Mouse (Mus musculus): ENCODE measurements around the gene Rock2.

Gene Rock2

DNA sequence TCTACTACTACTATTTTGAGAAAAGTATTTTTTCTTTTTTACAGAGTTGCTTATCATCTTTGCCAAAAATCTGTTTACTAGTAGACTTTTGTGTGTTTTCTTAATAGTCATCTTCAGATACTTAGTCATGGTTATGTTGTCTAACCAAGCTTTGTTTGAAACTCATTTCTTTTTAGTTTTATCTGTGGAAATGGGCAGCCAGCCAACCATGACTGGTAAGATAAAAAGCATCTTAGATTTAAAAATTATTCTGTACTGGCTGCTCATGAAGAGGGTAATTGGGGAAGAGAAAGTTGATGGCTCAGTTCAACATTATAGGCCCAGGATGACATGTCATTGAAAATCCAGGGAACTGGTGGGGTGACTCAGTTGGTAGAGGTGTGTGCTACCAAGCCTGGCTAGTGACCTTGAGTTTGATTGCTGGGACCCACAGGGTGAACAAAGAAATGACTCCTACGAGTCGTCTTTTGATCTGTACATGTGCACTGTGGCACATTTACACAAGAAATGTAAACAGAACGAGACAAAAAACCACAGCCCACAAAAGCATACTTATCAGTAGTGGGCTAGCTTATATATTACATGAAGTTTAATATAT, 6.0 kb downstream of the Rock2 start:
- DNase-seq (ENCODE audit: low read depth, low spot score): no peak

DNA sequence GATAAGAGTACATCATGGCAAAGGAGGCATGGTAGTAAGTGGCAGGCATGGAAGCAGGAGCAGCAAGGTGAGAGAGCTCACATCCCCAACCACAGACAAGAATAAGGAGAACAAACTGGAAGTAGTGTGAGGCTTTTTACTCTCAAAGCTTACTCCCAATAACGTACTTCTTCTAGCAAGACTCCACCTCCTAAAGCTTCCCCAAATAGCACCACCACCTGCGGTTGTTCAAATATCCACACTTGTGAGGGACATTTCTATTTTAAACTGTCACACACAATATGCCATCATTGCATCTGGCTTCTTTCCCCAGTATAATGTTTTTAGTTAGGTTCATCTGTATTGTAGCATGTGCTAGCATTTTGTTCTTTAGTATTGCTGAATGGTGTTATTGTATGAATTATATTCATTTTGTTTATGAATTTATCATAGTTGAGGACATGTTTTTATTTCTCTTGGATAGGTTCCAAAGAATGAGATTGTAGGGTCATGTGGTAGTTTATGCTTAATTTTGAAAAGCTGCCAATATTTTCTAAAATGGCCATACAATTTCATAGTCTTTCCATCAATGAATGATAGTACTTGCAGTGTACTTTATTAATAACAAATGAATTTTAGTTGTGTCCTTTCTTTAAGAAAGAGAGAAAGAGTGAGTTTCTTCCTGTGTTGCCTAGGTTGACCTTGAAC, 9.4 kb downstream of the Rock2 start:
- DNase-seq (ENCODE audit: low read depth, low spot score): no peak

DNA sequence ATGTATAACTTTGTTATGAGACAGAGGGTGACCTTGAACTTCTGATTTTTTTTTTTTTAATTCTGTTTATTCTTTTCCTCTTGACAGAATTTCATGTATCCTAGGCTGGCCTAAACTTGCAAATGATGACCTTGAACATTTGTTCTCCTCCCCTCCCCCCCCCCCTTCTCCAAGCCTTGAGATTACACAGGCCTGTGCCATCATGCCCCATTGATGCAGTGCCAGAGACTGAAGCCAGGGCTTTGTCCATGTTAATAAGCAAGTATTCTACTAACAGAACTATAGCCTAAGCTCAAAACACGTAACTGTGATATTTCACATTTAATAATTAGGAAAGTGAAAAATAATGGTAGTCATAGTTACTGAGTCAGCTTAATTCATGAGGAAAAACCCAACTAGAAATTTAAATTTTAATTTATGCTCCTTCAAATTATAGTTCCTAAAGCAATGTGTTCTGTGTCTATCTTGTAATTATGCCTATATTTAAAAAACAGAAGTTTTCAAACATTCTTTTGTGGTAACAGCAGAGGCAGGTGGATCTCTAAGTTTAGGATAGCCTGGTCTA, 12.7 kb downstream of the Rock2 start:
- DNase-seq (ENCODE audit: low read depth, low spot score): no peak

DNA sequence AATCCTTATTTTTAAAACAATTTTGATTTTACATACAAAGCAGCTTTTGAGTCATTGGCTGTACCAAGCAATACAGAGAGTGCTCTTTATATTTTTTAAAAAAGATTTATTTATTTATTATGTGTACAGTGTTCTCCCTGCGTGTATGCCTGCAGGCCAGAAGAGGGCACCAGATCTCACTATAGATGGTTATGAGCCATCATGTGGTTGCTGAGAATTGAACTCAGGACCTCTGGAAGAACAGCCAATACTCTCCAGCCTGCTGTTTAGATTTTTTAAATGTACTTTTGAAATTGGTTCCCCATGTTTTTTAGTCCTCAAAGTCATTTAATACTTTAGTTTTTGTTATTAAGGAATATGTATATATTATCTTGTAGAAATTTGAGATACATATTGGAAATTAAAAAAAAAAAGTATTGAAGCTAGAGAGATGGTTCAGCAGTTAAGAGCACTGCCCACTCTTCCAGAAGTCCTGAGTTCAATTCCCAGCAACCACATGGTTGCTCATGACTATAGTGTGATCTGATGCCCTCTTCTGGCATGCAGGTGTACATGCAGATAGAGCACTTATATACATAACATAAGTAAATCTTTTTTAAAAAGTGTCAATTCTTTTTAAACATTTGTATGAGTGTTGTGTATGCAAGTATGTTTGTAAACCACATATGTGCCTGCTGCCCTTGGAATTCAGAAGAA, 13.4 kb downstream of the Rock2 start:
- no peak for DNase-seq (ENCODE audit: low read depth, low spot score)

DNA sequence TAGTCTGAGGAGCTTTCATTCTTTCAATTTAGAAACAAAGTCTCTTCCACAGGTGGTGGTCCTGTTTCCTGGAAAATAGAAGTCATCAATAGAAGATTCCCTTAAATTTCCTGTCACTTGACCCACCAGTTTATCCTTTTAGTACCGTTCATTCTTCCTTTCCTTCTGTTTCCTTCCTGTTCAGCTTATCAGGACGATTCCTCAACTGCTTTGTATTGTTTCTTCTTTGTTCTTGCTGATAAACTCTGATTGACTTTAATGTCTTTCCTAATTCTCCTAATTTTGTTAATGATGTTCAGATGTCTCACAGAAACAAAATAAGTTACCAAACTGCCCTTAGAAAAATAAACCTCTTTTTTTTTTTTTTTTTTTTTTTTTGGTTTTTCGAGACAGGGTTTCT, 16.8 kb downstream of the Rock2 start:
- no peak for DNase-seq (ENCODE audit: low read depth, low spot score)

- no peak for DNase-seq (ENCODE audit: low read depth, low spot score)
Measured at GRCm38 (mm10) chr12:16912600-16912999, 17.9 kb downstream of the Rock2 start.

GRCm38 (mm10) chr12:16920186-16920860, 25.6 kb downstream of the Rock2 start:
- no peak for DNase-seq (ENCODE audit: low read depth, low spot score)

- DNase-seq (ENCODE audit: low read depth, low spot score): peak; percentile 70
Measured at GRCm38 (mm10) chr12:16927889-16928288, 33.2 kb downstream of the Rock2 start.

- DNase-seq (ENCODE audit: low read depth, low spot score): no peak
Measured at GRCm38 (mm10) chr12:16934423-16934822, 39.7 kb downstream of the Rock2 start.

DNA sequence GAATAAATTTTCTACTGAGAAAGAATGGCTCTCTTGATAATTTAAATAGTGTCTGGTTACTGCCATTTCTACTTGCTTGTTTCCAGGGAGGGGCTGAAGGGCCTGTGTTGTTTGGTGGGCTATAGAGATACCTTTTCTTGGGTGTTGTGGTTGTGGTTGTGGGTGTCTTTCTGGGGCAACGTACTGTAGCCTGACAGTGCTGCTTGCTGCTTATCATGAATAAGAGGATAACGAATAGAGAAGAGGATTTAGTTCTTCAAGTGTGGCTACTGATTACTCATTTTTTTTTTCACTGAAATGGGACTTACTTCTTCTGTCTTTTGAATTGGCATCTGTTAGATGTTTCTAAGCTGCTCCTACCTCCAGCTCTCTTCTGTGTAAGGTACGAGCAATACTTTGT, 47.3 kb downstream of the Rock2 start:
- DNase-seq (ENCODE audit: low read depth, low spot score): no peak

DNA sequence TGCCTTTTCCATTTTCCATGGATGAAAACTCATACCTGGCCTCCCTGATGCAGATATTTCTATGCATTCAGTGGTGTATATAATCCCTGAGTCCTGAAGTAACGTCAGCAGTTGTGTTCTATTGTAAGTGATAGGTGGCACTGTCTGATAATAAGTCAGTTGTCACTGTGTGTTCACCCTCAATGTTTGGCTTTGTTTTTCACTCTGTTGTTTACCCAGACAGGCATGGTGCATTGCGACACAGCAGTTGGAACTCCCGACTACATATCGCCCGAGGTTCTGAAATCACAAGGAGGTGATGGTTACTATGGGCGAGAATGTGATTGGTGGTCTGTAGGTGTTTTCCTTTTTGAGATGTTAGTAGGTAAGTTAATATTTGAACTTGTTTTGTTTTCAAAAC, 53.5 kb downstream of the Rock2 start:
- DNase-seq (ENCODE audit: low read depth, low spot score): no peak

- DNase-seq (ENCODE audit: low read depth, low spot score): no peak
Measured at GRCm38 (mm10) chr12:16958851-16959250, 64.2 kb downstream of the Rock2 start.

GRCm38 (mm10) chr12:16963354-16963753, 68.7 kb downstream of the Rock2 start:
- DNase-seq (ENCODE audit: low read depth, low spot score): no peak

- no peak for DNase-seq (ENCODE audit: low read depth, low spot score)
Measured at GRCm38 (mm10) chr12:16966811-16967210, 72.1 kb downstream of the Rock2 start.

- DNase-seq (ENCODE audit: low read depth, low spot score): no peak
Measured at GRCm38 (mm10) chr12:16977120-16977519, 82.4 kb downstream of the Rock2 start.

DNA sequence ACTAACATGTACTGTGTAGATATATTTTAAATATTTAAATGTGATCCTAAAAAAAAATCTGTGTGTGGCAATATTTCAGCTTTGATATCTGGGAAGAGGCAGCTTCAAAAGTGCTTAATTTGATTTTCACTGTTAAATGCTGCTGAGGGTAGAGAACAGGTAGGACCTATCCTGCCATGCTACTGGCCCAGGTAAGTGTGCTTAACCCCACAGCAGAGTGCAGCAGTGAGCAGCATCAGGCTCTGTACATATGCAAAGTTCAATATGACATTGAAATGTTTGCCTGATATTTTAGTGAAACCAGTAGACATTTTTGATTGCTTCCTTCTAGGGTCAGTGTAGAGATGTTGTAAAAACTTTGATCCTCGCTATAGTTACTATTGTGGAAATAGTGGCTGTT, 91.1 kb downstream of the Rock2 start:
- no peak for DNase-seq (ENCODE audit: low read depth, low spot score)

DNA sequence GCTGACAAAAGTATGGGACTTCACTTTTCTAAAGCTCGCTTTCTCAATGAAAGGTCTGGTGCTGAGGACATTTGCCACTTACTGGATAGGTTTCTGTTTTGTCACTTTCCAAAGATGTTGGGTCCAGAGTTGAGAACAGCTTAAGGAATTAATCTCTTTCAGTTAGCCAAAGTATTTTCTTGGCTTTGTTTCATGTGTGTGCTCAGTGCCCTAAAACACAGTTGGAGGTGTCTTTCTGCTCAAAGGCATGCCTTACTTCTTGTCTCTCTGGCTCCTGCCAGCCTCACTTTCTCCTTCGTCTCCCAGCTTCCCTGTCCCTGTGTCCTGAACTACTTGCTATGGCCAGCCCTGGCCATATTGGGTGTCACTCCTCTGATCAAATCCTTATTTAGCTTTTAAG, 96.7 kb downstream of the Rock2 start:
- no peak for DNase-seq (ENCODE audit: low read depth, low spot score)

GRCm38 (mm10) chr12:16992355-16992754, 97.7 kb downstream of the Rock2 start:
- no peak for DNase-seq (ENCODE audit: low read depth, low spot score)

GRCm38 (mm10) chr12:16994291-16994690, 99.6 kb downstream of the Rock2 start:
- DNase-seq (ENCODE audit: low read depth, low spot score): no peak

- no peak for DNase-seq (ENCODE audit: low read depth, low spot score)
Measured at GRCm38 (mm10) chr12:16996281-16996680, 101.6 kb downstream of the Rock2 start.

DNA sequence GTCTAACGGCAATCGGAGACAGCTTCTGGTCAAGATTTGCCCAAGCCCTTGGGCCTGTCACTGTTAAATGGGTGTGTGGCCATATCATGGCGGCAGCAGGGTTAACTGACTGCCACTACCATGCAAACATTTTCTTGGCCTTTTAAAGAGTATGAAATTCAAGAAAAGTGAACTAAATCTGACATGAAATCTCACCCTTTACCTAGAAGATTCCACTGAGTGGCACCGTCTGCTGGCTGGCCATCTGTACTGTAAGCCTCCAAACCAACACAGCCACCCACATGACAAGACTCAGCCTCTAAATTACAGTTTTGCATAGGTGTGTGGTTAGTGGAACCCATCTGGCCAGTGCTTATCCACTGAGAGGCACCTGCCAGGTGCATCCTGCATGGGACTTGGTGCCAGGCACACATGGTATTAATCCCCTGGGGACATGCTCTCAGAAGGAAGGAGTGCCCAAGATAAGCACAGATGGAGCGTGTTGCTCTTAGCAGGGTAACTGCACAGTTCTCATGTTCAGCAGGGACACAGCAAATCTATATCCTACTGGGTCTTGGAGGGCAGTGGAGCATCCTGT, 102.3 kb downstream of the Rock2 start:
- no peak for DNase-seq (ENCODE audit: low read depth, low spot score)

DNA sequence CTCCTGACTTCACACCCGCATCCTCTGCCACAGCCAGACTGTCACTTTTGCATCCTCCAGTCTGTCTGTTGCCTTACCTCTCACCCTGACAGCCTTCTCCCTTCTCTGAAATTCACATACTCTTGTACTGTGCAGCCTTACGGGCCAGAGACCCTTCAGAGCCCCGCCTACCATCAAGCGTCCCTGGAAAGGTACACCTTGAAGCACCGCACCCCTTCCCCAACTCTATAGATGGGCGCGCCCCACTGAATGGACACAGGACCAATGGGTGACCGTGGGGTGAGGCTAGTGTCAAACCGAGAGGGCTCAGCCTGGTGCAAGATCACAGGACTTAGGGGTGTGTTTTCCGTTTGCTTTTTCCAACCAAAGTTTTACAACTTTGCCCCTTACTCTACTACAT, 104.5 kb downstream of the Rock2 start:
- DNase-seq (ENCODE audit: low read depth, low spot score): no peak

Measured in skeletal muscle tissue, adult 2 months (tissue).